Comparison of ENCODE assay signal across 8 mouse cellular contexts in the genomic region with DNA sequence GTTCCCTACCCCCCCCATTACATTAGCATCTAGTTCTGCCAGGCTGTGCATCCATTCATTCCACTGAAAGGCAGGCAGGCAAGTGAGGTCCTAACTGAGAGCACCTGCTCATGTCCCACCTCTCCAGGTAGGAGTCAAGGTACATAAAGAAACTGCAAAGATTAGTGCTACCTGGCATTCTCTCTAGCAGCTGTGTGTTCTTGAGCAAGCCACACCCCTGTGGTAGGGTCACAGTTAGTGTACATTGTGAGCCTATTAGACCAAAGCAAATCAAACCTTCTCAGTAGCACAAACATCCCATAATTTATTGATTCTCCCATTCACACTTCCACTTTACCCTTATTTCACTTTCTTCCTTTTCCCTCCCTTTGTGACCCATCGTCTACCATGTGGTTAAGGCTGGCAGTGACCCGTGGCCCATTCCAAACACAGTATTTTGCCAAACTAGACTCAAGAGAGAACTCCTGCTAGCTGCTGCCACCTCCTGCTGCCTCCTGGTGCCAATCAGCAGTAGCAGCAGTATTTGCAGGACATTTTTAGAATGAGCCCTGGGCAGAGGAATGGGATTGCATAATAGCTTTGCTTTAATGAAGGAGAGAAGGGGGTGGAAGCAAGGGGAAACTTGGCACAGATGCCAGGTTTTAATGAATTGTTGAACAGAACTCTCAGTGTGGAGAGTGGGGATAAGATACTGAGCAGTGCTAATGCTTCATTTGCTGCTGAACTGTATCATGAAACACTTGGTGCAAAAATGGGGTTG.
DNase-seq lines count a peak whose midpoint lies in the region.

No protein-coding gene starts in this region.

- peak; percentile 1 for DNase-seq in adrenal gland, adult 2 months
- no peak for DNase-seq in adrenal gland, postnatal 14 days
- DNase-seq in brain, adult 2 months (ENCODE audit: low read depth, low spot score): peak; percentile 91
- peak; percentile 20 to 55 for DNase-seq in kidney, adult 8-10 months
- DNase-seq in left cerebral cortex, postnatal 25 days (ENCODE audit: low spot score in 2 of 2): peak; percentile 66 to 92
- DNase-seq in spleen, postnatal 14 days (ENCODE audit: low spot score in 2 of 2): no peak
- DNase-seq in urinary bladder, postnatal 14 days (ENCODE audit: low spot score): no peak
- no peak for DNase-seq in urinary bladder, adult 18-20 months (ENCODE audit: low spot score in 2 of 2)

- intact Hi-C loops in left cerebral cortex, postnatal 25 days (cut with DNase I): no loop called here

Comparison
In these comparisons a context has a peak if more than half of its experiments do, and no peak if none do; other contexts are left out.
1. DNase-seq: peak in adrenal gland, adult 2 months (single experiment), brain, adult 2 months (single experiment), kidney, adult 8-10 months (2 of 2) and left cerebral cortex, postnatal 25 days (2 of 2); none in adrenal gland, postnatal 14 days (single experiment), spleen, postnatal 14 days (0 of 2), urinary bladder, postnatal 14 days (single experiment) and urinary bladder, adult 18-20 months (0 of 2).